Mouse (Mus musculus) ZHBTc4 (cell line): ENCODE data around the gene Vdac2.
A peak's percentile ranks its signal among the peaks of the same experiment; 100 is the strongest.

ENCODE experiments used
- DNase-seq: peaks from one replicate; pipeline ENCODE4 v3.0.0-alpha.2; 2011; ENCODE audit warnings: low read depth, low spot score

The Vdac2 gene

DNA sequence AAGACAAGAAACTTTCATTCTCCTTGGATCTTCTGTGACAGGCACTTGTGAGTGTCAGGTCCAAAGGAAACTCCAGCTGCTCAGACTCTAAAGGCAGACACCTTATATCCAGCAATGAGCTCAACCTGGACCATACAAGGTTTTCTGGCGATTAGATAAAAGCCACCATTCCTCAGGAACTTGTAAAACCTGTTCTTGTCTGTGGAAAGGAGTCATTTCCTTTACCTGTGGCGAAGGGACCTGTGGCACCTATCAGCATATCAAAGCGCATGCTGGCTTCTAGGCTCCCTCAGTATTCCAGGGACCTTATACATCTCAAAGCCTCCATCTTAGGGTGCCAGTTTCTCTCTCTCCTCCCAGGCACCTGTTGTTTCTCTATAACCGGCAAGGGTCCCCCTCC is 7.6 kb upstream of the Vdac2 start:
- DNase-seq, result no peak

DNA sequence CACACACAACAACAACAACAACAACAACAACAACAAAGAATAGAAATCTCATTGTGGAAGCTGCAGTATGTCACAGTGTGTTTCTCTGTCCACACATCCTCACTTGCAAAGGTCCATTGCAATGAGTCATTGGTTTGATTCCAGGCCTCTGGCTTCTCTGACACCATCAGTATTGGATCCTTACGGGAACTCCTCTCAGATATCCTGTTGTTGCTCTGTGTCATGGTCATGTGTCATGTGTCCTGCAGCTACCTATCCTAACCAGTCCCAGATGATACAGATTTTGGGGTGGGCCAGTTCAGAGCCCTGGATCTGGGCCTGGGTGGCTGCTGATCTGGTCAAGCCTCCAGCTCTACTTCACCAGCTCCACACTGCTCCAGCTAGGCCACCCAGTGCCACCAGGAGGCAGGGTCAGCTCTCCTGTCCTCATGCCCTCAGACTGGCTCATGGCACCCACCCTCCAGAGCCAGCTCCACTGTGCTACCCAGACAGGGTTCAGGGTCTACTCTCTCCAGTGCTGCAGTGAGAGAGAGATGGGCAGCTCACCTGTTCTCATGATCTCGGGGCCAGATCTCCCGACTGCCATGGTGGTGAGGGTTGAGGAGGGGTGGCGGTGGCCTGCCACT is 4.0 kb upstream of the Vdac2 start:
- DNase-seq, result no peak

DNA sequence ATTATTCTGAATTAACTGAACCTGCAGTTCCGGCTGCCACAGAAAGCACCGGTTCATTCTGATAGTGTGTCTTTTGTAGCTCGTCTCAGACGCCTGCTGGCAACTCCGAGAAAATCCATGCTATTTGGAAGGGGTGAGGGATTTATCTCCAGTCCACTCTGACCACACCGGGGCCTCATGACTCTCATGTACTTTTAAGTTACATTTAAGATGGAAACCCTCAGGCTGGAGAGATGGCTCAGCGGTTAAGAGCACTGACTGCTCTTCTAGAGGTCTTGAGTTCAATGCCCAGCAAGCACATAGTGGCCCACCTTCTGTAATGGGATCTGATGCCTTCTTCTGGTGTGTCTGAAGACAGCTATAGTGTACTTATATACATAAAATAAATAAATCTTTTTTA is 2.7 kb upstream of the Vdac2 start:
- no peak for DNase-seq

DNA sequence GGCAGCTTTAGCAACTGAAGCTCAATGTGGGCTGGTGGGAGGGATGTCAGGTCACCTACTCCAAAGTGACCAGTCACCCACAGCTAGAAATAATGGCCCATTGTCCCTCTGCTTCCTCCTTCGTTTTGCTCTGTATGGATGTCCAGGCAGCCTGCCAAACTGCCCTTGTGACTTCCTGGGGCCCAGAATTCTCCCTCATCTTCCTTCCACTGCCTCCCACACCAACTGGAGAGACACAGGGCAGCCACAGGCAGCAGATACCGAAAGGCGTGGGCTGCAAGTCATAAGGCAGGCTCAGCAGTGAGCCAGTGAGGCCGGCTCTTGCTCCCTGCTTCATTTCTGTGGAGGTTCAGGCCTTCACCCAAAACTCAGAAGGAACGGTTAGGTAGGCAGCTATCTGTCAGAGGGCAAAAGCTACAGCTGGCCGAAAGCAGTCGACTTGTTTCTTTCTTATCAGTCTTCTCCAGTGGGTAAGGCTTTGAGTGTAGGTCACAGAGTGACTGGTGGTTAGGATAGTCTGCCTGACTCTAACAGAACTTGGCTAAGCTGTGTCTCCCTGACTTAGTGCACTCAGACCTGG is 2.2 kb upstream of the Vdac2 start:
- DNase-seq, result no peak

DNA sequence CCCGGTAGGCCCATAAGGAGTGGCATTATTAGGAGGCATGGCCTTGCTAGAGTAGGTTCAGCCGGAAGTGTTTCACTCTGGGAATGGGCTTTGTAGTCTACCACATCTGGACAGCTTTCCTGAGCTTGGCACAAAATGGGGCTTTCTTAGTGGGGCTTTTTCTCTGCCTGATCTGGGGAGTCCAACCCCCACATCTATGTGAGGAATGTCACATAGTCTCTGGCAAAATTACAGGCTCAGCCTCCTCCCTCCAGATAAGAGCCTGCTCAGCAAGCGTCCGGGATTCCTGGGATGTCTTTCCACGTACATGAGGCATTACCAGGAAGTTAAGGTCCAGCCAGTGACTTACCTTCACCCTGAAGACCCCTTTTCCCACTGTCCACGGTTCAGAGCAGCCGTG is 1.1 kb upstream of the Vdac2 start:
- no peak for DNase-seq

DNA sequence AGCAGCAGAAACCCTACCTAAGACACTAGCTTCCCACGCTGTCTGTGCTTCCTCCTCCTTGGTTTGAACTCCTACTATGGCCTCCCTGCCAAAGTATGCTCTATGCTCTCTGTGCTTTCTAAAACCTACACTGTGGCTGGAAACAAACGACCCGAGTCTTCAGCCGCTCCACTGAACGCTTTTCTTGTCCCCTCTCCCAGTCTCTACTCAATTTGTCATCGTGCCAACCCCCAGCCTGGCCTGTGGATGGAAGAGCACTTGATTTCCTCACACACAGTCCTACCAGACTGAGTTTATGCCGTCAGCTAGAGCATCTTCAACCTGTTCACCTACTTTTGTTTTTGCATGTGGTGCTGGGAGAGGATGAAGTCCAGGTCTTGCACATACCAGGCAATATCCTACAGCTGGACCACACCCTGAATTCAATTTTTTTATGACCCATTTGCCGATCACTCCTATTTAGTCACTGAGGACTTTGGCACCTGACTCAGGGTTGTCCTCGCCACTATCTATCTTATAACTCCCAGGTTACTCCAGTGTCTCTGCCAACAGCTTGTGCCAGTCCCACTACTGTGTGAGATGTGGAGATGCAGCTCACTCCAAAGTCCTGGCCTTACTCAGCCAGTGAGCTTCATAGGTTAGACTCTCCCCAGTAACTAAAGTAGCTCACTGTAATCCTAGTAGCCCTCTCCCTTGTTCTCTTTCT is 901 bp downstream of the Vdac2 start:
- DNase-seq, result no peak

DNA sequence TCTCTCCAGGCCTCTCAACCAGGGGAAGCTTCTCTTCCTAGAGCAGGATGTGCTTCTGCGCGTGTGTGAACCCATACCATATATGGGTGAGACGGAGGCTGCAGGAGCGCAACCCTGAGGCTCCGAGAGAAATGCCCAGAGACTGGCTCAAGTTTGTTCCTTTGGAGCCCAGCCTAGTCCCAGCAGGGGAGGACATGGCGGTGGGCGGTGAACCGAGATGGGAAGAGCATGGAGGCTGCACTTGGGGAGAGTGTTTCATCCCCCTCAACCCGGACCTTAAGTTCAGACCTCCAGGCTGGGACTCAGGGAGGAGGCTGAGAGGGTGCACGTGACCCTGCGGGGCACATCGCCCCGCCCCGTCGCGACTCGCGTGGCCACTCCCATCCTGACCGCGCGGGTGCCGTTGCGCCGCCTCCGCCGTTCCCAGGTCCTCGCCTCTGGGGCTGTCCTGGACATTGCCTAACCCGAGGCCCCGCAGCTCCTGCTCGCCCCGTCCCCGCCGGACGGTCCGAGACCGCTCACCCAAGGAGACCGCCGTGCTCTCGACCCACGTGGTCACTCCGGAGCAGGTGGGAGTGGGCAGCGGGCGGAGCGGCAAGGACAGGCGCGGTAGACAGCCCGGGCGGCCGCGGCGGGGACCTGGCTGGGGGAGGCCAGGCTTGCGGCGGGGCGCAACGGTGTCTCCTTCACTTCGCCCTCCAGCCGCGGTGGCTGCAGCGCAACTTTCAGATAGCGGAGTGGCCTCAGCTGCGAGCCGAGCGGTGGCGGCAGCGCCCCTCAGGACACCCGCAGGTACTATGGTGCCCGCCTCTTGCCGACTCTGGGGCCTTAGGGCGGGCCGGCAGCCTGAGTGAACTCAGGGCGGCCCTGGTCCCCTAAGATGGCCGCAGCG is 6.1 kb downstream of the Vdac2 start:
- DNase-seq, result peak; percentile 98

DNA sequence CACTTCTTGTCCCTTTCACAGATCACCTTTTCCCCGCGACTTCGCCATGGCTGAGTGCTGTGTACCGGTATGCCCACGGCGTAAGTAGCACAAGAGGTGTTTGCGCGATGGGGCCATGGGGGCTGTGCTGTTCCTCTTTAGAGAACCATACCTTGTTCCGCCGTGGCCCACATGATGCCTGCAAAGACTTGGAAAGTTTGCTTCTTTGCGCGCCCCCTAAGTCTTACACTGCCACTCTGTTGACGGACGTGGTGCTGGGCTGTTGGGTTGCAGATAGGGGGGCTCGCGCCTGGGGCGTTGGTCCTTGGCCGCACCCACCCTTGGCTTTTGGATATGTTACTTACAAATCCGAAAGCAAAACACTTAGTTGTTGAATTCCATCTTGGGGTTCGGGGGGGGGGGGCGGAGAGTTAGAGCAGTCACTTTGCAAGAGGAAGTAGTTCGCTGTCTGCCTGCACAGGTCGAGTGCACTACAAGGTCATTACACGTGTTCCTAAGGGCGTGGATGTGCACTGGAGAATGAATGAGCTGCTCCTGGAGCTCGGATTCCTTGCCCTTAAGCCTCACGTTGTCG is 6.9 kb downstream of the Vdac2 start:
- DNase-seq, result peak; percentile 51

DNA sequence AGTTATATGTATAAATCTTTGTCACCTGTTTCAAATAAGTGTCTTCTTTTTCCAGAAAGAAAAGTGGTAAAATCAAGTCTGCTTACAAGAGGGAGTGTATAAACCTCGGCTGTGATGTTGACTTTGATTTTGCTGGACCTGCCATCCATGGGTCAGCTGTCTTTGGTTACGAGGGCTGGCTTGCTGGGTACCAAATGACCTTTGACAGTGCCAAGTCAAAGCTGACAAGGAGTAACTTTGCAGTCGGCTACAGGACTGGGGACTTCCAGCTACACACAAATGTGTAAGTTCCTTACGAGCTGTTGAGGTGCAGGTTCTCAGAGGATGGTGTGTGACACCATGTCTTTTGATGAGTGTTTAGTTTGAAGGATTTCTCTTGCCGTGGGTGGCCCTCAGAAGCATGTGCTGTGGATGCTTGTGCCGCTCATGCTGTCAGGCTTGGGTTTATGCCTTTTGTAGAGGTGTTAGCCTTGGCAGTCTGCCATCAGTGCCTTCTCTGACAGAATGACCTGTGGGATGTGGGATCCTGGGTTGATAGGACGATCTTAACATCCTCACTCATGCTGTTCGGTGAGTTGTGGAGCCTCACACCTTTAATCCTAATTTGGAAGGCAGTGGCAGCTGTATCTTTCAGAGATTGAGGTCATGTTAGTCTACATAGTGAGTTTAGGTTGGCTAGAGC is 13.4 kb downstream of the Vdac2 start:
- DNase-seq, result no peak

DNA sequence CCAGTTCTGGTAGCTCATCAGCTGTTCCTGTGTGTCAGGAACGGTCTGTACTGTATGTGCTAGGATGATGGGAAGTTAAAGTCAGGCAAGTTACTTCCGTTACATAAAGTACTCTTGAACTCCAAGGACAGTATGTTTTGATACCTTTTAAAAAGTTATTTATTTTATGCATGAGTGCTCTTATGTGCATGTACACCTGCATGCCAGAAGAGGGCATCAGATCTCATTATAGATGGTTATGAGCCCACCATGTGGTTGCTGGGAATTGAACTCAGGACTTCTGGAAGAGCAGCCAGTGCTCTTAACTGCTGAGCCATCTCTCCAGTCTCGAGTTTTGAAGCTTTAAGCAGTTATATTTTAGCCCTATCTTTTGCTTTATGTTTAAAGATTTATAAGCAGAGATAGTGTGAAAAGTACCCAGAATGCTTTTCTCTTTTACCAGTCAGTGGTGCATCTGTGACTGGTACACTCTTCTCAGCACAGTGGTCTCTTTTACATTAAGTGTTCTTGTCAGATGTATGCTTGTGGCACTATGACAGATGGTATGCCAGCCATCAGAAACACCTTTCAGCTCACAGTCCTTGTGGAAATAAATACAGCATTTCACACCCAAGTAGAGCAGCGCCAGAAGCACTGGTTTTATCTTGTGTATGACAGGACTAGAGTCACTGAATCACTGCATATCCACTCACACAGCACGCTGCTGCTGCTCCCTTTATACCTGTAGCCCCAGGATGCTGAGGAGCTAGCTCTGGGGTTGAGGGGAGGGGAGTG is 17.0 kb downstream of the Vdac2 start:
- no peak for DNase-seq

DNA sequence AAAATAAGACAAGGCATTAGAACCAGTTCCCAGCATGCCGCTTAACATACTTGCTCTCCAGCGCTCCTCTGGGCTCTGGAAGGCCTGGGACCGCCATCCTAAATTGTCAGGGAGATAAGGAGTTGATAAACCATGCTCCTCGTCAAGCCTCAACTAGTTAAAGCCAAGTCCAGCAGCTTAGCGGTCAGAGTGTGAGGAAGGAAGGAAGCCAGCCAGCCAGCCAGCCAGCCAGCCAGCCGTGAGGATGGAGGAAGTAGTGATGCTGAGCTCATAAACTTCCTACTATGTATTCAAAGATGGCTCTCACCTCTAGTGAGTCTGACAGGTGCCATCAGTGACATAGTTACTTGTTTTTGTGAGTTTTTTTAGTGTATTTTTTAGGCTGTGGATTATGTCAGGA is 18.2 kb downstream of the Vdac2 start:
- DNase-seq, result no peak

DNA sequence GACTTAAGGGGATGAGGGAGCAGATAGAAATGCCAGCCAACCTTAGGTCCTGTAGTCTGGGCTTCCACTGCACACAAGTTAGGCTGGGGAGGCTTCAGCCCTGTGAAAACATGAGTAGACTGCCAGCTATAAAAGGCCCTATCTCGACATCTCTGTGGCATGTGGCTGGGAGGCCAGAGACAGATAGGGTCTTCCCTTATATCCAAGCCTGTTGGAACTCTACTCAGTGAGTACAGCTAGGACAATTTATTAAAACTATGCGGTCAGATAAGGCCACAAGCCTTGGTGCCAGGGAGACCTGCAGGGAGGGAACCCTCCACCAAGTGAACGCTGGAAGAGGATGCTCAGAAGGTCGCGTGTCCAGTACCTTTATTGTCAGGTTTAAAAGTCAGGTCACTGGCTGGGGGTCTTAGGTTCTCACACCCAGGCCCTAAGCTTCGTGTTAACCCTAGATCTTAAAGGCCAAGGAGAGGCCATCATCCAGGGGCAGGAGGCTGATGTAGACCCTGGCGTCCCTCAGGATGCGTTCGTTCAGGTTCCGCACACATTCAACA is 21.9 kb downstream of the Vdac2 start:
- no peak for DNase-seq

DNA sequence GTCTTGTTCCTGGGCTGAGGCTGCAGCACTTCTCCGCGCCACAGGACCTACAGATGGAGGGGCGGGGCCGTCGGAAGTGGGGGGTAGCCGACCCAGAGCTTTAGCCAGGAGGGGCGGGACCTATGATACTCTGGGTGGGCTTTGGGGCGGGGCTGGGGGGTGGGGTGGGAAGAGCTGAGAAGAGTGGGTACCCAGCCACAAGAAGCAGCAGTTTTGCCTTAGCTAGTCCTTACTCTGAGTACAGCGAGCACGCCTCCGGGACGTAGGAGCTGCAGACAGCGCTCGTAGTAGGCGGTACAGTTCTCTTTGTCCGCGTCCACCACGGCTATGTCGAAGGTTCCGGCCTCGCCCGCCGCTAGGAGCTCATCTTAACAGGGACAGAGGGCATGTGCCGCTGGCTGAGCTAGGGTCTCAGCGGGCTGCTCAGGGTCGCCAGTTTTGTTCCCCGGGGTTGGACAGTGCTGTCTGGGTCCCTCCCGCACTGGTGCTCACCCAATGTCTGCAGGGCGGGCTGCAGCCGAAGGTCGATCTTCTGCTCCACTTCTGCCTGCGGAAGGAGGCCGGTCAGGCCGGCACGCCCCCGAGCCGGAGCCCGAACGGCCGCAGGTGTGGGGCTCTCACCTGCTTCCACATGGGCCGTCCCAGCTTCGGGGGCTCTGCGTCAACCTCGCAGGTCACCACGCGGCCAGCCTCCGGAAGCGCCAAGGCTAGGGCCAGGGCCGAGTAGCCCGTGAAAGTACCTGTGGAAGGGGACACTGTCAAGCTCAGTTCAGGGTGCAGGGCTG is 22.5 kb downstream of the Vdac2 start:
- DNase-seq, result peak; percentile 83

DNA sequence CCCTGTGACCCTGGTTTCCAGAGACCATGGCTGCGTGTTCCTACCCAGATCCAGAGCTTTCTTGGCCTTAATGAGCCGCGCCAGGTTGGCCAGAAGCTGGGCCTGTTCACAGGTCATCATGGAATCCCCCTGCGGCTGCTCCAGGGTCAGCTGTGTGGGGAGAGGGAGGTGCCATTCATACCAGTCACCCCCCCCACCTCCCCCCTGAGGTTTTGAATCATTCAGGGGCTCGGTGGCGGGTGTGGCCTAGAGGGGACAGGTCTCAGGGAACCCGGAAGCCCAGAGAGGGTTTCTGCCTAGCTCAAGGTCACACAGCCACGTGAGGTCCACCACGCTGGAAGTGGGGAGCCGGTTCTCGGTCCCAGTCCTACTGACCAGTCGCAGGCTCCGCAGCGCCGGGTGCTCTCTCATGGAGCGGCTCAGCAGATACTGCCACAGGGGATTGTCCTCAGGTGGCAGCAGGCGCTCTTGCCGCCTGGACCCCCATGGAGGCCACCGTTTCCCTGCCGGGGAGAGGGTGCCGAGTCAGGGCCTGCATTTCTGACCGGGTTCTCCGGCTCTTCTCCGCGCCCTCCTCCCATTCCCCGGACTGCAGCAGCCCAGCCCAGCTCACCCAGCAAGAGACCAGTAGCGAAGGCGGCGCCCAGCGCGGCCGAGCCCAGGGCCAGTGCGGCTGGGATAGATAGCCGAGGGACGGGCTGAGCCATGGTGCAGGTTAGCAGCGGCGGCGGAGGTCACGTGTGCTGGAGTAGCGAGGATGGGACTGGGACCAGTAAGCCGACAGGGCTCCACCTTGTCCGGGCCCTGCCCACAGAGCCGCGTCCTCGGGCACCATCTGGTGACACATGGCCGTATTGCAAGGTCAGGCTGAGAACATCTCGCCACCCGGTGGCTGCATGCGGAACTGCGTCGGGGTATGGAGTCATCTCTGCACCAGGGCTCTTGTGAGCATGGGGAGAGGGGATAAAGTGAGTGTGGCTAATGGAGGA is 23.4 kb downstream of the Vdac2 start, which contains the start of gene Comtd1:
Comtd1 (minus strand) TSS at position 812 of the 989 bp plus-strand sequence.
- peak; percentile 97 for DNase-seq

DNA sequence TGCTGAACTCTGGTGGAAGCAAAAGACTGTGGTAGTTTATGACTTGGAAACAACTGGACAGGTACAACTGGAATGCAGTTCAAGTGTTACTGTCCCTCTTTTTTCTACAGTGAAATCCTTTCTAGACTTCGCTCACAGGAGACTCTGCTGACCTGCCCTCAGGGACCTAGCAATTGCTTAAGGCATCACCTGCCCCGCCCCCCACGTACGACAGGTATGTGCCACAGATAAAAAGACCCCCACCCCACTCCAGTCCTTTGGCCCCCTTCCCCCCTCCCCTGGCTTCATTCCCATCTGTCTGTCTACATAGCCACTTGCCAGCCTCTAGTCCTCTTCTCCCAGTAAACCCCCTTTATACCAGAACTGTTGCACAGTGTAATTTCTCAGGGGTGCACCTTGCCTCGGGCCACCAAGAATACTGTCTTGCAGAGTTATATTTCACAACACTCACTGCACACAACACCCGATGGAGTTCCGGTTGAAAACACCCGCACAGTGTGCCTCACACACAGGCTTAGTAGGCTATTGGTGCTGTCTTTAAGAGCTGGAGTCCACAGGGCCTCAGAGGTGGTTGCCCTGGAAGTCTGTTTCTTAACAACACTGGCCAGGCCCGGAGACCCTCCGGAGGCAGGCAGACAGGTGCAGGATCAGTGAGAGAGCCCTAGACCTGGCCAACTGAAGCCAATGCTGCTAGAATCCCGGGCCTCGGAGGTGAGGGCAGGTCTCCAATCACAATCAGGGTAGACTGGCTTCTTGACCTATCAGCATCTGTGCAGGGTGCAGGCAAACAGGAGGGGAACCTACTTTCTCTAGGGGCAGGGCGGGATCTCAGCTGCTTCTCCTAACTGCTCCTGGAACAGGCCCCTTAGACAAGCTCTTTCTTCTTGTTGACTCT is 24.7 kb downstream of the Vdac2 start:
- DNase-seq, result peak; percentile 77

DNA sequence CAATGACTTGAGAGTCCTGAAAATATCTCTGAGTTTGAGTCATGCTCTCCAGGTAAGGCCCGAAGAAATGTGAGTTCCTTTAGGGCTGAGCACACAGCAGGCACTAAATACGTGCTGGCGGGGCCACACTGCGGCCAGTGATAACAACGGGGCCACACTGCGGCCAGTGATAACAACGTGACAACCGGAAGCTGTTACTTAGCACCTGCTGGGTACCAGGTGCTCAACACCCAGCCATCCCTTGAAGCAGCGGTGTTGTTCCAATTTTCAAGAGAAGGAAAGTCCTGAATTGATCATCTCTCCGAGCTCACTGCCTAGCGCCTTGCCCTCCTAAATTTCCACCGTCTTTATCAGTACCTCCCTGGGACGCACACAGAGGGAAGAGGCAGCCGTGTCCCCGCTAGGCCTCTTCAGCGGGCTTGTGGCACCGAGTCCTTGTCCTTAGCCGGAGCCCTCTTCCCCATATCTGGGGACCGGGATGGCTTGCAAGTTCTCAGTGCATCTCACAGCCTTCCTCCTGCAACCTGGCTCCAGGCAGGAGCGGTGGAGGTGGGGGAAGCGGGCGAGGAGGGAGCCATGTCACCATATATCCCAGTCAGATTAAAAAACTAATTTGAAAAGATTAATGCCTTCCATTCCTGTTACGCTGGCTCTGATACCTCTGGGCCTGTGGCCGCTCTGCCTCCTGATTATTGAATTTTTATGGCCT is 25.5 kb downstream of the Vdac2 start:
- DNase-seq, result no peak
